Mouse (Mus musculus) testis, adult 2 months (tissue): ENCODE measurements at regions not wholly inside any gene's neighbourhood (a gene's known extent, or its start where the extent isn't known, plus 50 kb on each side); places are given as distances from the start of the nearest gene placed in this dataset.

Experiments used
- H3K27ac ChIP-seq: fragments of 200-500 bp; 2 replicates; pipeline ENCODE4 v1.5.1; 2012; ENCODE audit warnings: low read depth, low read length; ENCODE audit not compliant: control insufficient read depth, insufficient read depth
- H3K27me3 ChIP-seq: fragments of 200-500 bp; 2 replicates; pipeline ENCODE4 v1.6.1; 2012; ENCODE audit warnings: mild to moderate bottlenecking, low read length, moderate library complexity; ENCODE audit not compliant: control insufficient read depth, insufficient read depth
- H3K36me3 ChIP-seq: fragments of 200-500 bp; 2 replicates; pipeline ENCODE4 v1.6.1; 2012; ENCODE audit warnings: mild to moderate bottlenecking, low read length; ENCODE audit not compliant: control insufficient read depth, insufficient read depth
- H3K4me1 ChIP-seq: fragments of 200-500 bp; 2 replicates; pipeline ENCODE4 v1.6.1; 2012; ENCODE audit warnings: low read length; ENCODE audit not compliant: control insufficient read depth, insufficient read depth
- H3K4me3 ChIP-seq: fragments of 200-500 bp; 2 replicates; pipeline ENCODE4 v1.5.1; 2012; ENCODE audit warnings: low read depth, mild to moderate bottlenecking, low read length, moderate library complexity, mixed read lengths; ENCODE audit not compliant: control insufficient read depth
- CTCF ChIP-seq: fragments of 200-500 bp; IDR thresholded peaks from 2 replicates; pipeline ENCODE4 v1.5.1; 2012; ENCODE audit warnings: low read depth, mild to moderate bottlenecking, inconsistent platforms, low read length, moderate library complexity; ENCODE audit not compliant: control insufficient read depth, insufficient read depth, insufficient replicate concordance
- POLR2A ChIP-seq: fragments of 200-500 bp; IDR thresholded peaks from 2 replicates; pipeline ENCODE4 v1.6.1; 2012; ENCODE audit warnings: low read depth, mild to moderate bottlenecking, inconsistent platforms, low read length, moderate library complexity; ENCODE audit not compliant: control insufficient read depth

DNA sequence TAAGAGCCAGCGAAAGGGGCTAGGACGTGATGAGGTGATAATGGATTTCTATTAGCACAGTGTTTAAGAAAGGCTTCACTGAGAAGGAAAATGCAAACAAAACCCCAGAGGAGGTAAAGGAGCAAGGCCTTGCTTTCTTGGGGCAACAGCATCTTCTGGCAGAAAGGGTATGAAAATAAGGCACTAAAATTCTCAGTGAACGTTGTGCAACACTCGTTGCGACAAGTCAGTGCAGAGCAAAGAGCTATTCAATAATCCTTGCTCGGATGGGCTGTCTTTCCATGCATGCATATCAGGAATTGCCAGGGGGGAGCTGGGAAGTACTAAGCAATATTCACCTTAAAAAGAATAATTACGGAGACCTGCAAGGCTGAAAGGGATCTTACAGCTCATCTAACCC lies 479.6 kb upstream of the 4930412O13Rik start:
- TF ChIP-seq CTCF, result no peak
- TF ChIP-seq POLR2A, result no peak
- H3K4me1 ChIP-seq, result no peaks in the 10 kb centered on the region
- H3K27ac ChIP-seq, result no peak overlapping the region
- no peak overlapping the region for H3K4me3 ChIP-seq
- H3K36me3 ChIP-seq, result no peaks in the 10 kb centered on the region
- no peaks in the 10 kb centered on the region for H3K27me3 ChIP-seq

DNA sequence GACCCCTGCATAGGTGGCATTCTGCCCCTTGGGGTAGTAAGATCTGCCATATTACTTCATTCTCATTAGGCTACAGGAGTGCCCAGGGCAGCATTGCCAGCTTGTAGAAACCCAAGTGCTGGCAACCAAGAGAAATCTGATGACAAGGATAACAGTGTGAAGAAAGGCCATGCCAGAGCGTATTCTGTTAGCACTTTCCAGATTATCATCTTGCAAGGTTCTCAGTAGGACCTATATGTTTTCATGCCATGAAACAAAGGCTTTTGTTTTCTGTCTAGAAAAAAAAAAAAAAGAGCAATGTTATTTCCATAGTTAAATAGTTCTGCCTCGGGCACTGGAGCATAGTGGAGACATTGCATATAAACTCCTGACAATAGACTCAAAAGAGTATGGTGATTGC lies 478.8 kb upstream of the 4930412O13Rik start:
- Histone ChIP-seq H3K4me1 (no peaks in the 10 kb centered on the region), H3K27ac (no peak overlapping the region), H3K4me3 (no peak overlapping the region), H3K27me3 (no peaks in the 10 kb centered on the region), H3K36me3 (no peaks in the 10 kb centered on the region)
- TF ChIP-seq POLR2A (no peak), CTCF (no peak)

DNA sequence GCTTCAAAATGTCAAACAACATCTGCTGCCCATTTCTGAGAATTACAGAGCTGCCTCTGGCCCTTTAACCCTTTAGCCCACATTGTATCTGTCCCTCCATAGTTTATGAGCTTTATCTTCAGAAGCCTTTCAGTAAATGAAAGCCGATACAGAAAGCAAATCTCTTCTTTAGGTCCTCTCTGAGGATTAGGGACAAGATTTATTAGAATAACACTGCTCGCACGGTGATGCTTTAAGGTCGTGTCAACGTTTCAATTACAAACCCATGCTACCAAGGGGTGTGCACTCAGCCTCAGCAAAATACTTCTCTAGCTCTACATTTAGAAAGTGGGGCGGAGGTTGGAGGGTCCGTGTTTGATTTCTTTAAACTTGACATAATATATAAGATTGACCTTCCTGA lies 472.0 kb upstream of the 4930412O13Rik start:
- no peak for TF ChIP-seq POLR2A
- TF ChIP-seq CTCF, result no peak
- Histone ChIP-seq H3K36me3 (no peaks in the 10 kb centered on the region), H3K27ac (no peak overlapping the region), H3K27me3 (no peaks in the 10 kb centered on the region), H3K4me3 (no peak overlapping the region), H3K4me1 (no peaks in the 10 kb centered on the region)

GRCm38 (mm10) chr2:9422686-9423085 lies 458.4 kb upstream of the 4930412O13Rik start:
- Histone ChIP-seq H3K4me1 (no peaks in the 10 kb centered on the region), H3K4me3 (no peak overlapping the region), H3K27ac (no peak overlapping the region), H3K27me3 (no peaks in the 10 kb centered on the region), H3K36me3 (no peaks in the 10 kb centered on the region)
- TF ChIP-seq CTCF (no peak), POLR2A (no peak)

DNA sequence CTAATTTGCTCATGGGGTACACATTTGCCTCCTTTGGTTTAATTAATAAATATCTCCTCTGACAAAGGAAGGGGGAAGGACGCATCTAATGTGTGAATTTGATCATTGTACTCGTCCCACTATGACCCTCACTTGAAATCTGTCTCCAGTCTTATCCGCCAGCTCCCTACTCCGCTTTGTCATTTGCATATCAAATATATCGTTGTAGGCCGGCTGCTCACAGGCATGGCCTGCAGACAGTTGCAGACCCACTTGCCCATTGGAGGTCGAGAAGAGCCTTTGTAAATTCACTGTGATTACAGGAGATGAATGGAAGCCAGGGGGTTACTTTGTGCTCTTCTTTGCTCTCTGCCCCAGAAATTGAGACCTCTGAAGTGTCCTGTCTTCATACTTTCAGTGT lies 457.5 kb upstream of the 4930412O13Rik start:
- no peak overlapping the region for H3K27ac ChIP-seq
- H3K4me1 ChIP-seq, result no peaks in the 10 kb centered on the region
- TF ChIP-seq POLR2A (no peak), CTCF (no peak)
- H3K27me3 ChIP-seq, result no peaks in the 10 kb centered on the region
- no peaks in the 10 kb centered on the region for H3K36me3 ChIP-seq
- H3K4me3 ChIP-seq, result no peak overlapping the region

GRCm38 (mm10) chr2:9433110-9433940 lies 447.7 kb upstream of the 4930412O13Rik start:
- TF ChIP-seq POLR2A (no peak), CTCF (no peak)
- H3K27ac ChIP-seq, result no peak overlapping the region
- H3K36me3 ChIP-seq, result no peaks in the 10 kb centered on the region
- no peaks in the 10 kb centered on the region for H3K4me1 ChIP-seq
- H3K27me3 ChIP-seq, result no peaks in the 10 kb centered on the region
- H3K4me3 ChIP-seq, result no peak overlapping the region

GRCm38 (mm10) chr2:9435155-9435872 lies 445.7 kb upstream of the 4930412O13Rik start:
- H3K27me3 ChIP-seq, result no peaks in the 10 kb centered on the region
- no peak overlapping the region for H3K27ac ChIP-seq
- no peaks in the 10 kb centered on the region for H3K36me3 ChIP-seq
- no peaks in the 10 kb centered on the region for H3K4me1 ChIP-seq
- TF ChIP-seq POLR2A (no peak), CTCF (no peak)
- no peak overlapping the region for H3K4me3 ChIP-seq
